Mouse (Mus musculus): ENCODE measurements around the gene Sprr2a1.
"Not testable (repeated sequence)": the region's sequence is repeated elsewhere in the genome, so short reads cannot be mapped to it uniquely, and the experiment has no call there.

GRCm38 (mm10) chr3:92244833-92245232 lies 29.2 kb downstream of the Sprr2a1 start:
- TF ChIP-seq EP300, CTCF (IDR thresholded peaks at IDR 0.05; ENCODE audit: low read depth): not testable (repeated sequence)
